Mouse (Mus musculus) small intestine, adult 2 months (tissue): ENCODE measurements around the gene Fam186a.

Source experiments
- CTCF ChIP-seq: fragments of 200-500 bp; IDR thresholded peaks from 2 replicates; pipeline ENCODE4 v1.5.1; 2012; ENCODE audit warnings: low read depth, mild to moderate bottlenecking, control low read depth, inconsistent platforms, low read length, moderate library complexity, mixed read lengths; ENCODE audit not compliant: insufficient replicate concordance, insufficient read length; ENCODE audit errors: extremely low read depth
- POLR2A ChIP-seq: fragments of 200-500 bp; IDR thresholded peaks from 2 replicates; pipeline ENCODE4 v1.6.1; 2012; ENCODE audit warnings: low read depth, mild to moderate bottlenecking, control low read depth, inconsistent platforms, low read length, moderate library complexity

DNA sequence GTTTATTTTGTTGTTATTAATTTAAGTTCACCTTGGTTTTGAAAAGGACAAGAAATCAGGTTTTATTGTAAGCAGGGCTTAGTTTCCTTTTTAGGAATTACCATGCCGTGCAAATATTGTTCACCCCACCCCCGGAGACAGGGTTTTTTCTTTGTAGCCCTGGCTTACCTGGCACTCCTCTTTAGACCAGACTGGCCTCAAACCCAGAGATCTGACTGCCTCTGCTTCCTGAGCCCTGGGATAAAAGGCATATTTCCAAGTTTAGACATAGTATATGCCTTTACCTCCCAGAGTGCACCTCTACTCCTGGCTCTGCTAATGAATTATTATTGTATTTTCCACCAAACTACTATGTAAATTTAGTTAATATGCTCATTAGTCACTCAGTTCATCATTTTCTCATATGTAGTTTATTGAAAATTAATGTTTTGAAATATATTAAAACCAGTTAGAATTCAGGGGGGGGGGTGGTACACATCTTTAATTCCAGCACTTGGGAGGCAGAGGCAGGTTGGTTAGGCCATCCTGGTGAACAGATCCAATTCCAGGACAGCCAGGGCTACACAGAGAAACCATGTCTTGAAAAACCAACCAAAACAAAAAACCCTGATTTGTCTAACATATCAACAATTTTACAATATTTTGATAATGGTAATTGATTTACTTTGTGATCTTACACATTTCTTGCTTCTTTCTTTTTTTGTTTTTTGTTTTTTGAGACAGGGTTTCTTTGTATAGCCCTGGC, 7.8 kb upstream of the Fam186a start:
- TF ChIP-seq CTCF (no peak), POLR2A (no peak)
